Mouse (Mus musculus) erythroblast, embryonic 14.5 days (primary cell): ENCODE results near the gene B3gnt2.

Source experiments
- GATA1 ChIP-seq: IDR thresholded peaks from 2 replicates; pipeline ENCODE4 v1.6.1; 2012; ENCODE audit warnings: low read length, inconsistent platforms, mixed read lengths
- TAL1 ChIP-seq: IDR thresholded peaks from 3 replicates; pipeline ENCODE4 v1.6.1; 2012; ENCODE audit warnings: low read length, inconsistent platforms, mixed read lengths

DNA sequence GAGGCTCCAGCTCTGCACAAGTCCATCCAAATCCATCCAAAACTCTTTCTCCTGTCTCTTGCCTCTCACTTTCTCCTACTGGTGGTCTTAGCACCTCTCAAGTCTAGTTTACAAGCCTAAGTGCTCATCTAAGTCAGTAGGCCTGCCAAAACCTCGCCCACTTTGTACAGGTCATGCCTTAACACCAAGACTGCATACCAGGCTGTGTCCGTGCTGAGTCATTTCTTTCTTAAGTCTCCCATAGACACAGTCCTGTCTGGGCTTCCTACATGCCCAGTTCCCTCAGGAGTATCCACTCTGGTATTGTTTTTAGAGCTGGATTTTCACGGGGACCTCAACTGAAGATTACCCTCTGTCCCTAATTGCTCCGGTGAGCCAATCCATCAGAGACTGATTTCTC is 127.9 kb downstream of the B3gnt2 start:
- TF ChIP-seq TAL1 (no peak), GATA1 (no peak)
